Mouse (Mus musculus) kidney, adult 2 months (tissue): ENCODE measurements around the gene Rin2.
"Not testable (repeated sequence)": the region's sequence is repeated elsewhere in the genome, so short reads cannot be mapped to it uniquely, and the experiment has no call there.

ENCODE experiments used
- CTCF ChIP-seq: fragments of 200-500 bp; conservative IDR thresholded peaks from 2 replicates; pipeline ENCODE4 v1.5.1; 2011; ENCODE audit warnings: low read depth, mild to moderate bottlenecking, control low read depth, low read length, moderate library complexity, mixed read lengths; ENCODE audit not compliant: insufficient read depth, insufficient read length
- POLR2A ChIP-seq: fragments of 200-500 bp; IDR thresholded peaks from one replicate; pipeline ENCODE4 v1.6.1; 2011; ENCODE audit warnings: low read depth, low read length, control low read depth

DNA sequence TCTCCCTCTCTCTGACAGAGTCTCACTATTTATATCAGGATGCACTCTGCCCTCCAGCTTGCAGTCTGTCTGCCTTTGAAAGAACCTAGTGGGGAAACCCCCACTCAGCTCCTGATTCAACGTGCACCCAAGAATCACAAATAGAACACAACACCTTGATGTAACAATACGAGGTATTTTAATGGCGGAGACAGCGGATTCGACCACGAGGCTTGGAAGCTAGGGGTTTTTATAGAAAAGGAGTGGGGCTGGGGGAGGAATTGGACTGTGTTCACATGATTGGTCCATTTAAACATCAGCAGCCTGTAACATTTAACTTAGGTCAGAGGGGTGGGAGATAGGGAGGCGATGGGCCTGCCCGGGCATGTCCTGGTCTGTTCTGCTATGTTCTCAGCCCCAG is 225.3 kb downstream of the Rin2 start:
- not testable (repeated sequence) for TF ChIP-seq CTCF, POLR2A
